Mouse (Mus musculus): ENCODE data around the gene Slc50a1. TPM values are rescaled to one million over a fixed set of nuclear protein-coding genes. Genes with fewer than 3 reads are reported as not detected.

The Slc50a1 gene
- total RNA-seq, 2 experiments from 2014 or later: 55.0 to 65.0 TPM

DNA sequence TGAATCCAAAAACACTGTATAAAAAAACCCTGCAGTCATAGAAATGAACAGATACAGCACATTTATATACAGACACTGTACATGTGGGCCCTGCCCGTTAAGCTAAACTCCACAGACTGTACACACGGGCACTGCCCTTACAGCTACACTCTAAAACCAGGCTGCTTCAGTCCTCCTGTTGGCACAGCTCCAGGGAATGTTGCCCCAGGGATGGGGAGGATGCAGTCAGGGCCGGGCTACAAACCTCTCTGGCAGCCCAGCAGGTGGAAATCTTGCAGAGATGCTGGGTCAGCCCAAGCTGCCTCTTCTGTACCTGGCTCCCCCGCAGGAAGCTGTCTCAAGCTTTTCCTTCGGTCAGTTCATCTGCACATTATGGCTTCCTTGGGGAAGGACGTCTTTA lies 1.4 kb upstream of the Slc50a1 start:
- ATAC-seq (replicated peaks; ENCODE audit: poor library complexity, severe bottlenecking): no peak

DNA sequence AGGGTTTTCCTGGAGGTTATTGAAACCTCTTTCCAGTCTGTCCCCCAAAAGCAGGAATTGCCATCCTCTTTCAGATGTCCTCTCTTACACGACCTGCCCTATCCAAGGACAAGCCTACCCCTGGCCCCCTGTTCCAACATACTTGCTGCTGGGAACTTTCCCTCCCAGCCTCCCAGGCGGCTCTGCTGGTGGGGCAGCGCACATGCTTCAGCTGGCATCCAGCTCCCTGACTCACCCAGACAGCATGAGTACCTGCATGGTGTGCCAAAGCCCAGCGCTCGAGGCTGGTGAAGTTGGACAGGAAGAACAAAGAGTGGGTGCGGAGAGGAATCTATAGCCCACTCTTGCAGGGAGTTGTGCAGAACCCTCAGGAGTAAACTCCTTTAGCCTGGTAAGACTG lies 521 bp upstream of the Slc50a1 start:
- no peak for ATAC-seq (replicated peaks; ENCODE audit: poor library complexity, severe bottlenecking)

DNA sequence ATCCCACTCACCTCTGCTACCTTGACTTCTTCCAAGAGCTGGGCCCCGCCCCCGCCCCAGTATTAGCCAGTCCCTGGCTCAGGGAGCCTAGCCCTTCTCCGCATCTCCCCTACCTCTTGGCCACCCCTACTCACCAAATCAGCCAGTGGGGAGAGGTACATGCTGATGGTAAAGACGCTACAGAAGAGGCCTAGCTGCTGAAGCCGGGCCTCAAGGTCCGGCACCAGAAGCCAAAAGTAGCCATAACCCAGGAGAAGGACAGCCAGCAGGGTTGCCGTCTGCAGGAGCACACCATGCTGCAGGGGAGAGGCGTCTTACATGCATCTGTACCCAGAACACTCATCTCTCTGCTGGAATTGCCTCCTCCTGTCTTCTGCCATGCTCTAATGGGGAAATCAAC lies 1.5 kb downstream of the Slc50a1 start:
- no peak for ATAC-seq (replicated peaks; ENCODE audit: poor library complexity, severe bottlenecking)

DNA sequence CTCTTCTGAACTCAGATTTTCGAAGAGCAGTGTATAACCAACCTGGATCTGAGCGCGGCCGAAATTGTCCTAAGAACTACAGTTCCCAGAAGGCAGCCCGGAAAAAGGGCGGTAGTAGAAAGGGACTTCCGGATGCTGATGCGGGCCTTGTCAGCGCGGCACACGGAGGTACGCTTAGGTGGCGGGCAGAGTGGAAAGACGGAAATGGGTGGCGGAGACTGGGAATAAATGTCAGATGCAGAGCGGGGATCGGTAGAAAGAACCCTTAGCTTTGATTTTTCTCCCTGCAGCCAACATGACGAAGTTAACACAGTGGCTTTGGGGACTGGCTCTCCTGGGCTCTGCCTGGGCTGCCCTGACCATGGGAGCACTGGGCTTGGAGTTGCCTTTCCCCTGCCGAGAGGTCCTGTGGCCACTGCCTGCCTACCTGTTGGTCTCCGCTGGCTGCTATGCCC lies 3.9 kb downstream of the Slc50a1 start:
- ATAC-seq (replicated peaks; ENCODE audit: poor library complexity, severe bottlenecking): peak; percentile 81

DNA sequence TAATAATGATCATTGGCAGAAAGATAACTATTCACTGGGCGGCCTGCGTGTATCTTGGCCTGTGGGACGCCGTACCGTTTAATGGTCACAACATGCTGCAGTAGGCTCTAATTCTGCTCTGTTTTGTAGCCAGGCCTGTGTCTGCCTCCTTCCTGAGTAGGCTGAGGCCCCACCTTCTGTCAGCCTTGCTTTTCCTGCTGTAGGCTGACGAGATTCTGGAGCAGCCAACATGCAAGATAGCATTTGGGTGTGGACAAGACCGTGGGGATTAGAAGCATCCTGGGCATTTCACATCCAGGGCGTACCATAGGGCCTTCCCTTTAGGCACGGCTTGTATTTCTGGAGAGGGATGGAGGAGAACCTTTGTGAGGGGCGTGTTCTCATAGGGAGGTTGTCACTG lies 8.0 kb downstream of the Slc50a1 start:
- no peak for ATAC-seq (replicated peaks; ENCODE audit: poor library complexity, severe bottlenecking)

DNA sequence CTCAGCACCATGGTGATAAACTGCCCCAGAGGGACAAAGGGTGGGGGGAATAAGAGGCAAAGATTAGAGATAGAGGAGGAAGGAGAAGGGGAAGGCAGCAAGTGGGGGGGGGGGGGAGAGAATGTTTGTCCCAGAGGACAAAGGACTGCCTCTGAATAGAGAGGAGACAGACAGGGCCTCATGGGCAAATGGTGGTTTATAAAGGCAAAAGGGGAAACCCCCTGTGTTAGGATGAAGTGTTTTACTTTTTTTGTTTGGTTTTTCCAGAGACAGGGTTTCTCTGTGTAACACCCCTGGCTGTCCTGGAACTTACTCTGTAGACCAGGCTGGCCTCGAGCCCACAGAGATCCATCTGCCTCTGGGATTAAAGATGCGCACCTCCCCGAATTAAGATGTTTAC lies 10.2 kb downstream of the Slc50a1 start:
- no peak for ATAC-seq (replicated peaks; ENCODE audit: poor library complexity, severe bottlenecking)

DNA sequence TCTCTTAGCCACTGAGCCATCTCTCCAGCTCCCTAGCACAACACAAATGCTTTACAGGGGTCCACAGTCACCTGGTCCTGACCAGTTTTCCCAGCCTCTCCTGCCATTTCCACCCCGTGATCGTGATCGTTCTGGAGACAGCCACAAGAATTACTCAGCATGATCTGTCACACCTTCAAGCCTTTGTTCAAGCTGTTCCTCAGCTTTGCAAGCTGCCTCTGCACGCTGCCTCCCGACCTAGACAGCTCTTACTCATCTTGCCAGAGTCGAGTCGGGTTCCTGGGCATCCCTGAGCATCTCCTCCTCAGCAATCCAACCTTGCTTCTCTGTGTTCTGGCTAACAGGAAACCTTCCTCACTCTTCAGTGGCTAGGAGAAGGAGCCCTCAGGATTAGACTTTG lies 11.3 kb downstream of the Slc50a1 start, which contains the start of gene Dpm3:
TSS of gene Dpm3 (plus strand) at position 283 of the 400 bp plus-strand sequence.
- ATAC-seq (replicated peaks; ENCODE audit: poor library complexity, severe bottlenecking): no peak

DNA sequence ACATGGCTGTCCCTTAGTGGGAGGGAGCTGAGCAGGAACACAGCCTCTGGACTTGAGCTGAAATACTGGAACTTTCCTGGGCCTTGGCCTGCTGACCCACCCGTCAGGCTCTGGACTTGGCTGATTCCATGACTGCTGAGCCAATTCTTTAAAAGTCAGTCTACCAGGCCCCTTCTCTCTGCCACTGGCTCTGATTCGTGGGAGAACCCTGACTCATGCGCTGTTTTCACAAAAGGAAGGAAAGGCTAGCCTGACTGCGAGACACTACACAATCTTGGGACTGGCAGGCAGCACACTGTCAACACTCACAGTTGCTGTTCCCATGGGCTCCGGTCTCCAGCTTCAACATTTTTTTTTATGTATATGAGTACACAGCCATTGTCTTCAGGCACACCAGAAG lies 14.2 kb downstream of the Slc50a1 start:
- no peak for ATAC-seq (replicated peaks; ENCODE audit: poor library complexity, severe bottlenecking)

DNA sequence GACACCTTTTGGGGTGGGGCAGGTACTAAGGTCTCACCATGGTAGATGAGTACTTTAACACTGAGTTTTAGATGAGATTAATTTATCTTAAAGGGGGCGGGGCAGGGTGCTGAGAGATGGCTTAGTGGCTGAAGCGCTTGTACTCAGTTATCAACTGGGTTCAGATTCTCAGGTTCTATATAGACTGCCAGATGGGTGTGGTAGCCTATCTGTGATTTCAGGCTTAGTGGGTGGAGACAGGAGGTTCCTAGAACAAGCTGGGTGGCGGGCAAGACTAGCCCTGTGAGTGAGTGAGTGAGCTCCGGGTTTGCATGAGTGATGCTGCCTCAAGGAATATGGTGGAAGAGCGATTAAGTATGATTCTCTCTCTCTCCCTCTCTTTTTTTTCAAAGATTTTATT lies 15.4 kb downstream of the Slc50a1 start:
- ATAC-seq (replicated peaks; ENCODE audit: poor library complexity, severe bottlenecking): no peak

DNA sequence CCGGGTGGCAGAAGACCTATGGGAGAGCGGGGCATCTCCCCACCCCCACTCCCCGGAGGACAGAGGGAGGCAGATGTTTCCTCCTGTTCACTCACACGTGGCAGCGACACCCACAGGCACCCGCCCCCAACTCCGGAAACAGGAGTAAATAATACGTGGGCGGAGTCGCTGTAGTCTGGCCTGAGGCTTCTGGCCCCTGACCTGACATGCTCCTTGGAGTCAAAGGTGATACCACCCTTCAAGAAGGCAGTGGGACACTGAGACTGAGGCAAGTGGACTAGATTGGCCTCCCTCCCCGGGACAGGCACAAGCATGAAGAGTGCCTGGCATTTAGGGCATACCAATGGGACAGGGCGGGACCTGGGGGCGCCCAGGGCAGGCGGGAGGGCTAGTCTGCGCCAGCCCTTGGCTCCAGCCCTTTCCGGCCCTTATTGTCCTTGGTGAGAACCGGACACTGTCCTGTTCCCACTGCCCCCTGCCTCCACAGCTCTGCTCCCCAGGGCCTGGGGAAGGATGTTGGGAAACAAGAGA lies 18.9 kb downstream of the Slc50a1 start:
- peak; percentile 83 for ATAC-seq (replicated peaks; ENCODE audit: poor library complexity, severe bottlenecking)

DNA sequence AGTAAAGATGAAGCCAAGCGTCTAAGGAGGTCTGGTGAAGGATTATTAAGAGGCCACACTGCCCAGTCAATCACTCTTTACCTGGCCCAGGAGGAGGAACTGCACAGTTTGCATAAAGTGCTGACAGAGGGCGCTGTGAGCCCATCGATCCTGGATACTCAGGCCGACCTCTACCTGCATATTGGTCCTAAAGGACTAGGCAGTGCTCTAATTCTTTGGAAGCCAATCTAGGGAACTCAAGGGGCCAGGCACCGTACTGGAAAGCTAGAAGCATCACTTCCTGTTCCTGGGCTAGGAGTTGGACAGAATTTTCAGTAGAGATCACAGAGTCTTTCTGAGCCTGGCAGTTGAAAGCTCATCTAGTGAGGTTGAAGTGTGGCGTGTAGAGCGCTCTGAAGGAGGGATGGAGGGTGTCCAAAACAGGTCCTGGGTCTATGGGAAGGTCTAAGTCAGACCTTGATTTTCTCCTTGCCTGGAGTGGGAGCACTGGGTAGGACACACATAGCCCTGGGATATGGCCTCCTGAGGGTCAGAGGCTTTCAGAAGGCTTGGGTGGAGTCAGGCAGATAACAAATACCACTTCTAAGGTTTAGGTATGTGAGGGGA lies 19.8 kb downstream of the Slc50a1 start:
- ATAC-seq (replicated peaks; ENCODE audit: poor library complexity, severe bottlenecking): peak; percentile 4; the same call in 1 of the 2 replicates

DNA sequence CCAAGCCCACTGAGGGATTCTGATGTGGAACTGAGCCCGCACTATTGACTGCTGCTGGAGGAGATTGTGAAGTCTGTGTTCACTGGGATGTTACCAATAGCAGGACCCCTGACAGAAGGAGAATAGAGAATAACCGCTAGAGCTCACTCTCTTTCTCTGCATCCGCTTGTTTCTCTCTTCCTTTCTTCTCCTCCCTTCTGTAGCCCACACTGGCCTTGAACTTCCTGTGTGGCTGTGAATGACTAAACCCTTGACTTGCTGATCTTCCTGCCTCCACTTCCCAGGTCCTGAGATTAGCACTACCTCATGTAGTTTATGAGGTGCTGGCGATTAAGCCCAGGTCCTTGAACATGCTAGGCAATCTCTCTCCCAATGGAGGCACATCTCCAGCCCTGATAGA lies 22.9 kb downstream of the Slc50a1 start:
- no peak for ATAC-seq (replicated peaks; ENCODE audit: poor library complexity, severe bottlenecking)

DNA sequence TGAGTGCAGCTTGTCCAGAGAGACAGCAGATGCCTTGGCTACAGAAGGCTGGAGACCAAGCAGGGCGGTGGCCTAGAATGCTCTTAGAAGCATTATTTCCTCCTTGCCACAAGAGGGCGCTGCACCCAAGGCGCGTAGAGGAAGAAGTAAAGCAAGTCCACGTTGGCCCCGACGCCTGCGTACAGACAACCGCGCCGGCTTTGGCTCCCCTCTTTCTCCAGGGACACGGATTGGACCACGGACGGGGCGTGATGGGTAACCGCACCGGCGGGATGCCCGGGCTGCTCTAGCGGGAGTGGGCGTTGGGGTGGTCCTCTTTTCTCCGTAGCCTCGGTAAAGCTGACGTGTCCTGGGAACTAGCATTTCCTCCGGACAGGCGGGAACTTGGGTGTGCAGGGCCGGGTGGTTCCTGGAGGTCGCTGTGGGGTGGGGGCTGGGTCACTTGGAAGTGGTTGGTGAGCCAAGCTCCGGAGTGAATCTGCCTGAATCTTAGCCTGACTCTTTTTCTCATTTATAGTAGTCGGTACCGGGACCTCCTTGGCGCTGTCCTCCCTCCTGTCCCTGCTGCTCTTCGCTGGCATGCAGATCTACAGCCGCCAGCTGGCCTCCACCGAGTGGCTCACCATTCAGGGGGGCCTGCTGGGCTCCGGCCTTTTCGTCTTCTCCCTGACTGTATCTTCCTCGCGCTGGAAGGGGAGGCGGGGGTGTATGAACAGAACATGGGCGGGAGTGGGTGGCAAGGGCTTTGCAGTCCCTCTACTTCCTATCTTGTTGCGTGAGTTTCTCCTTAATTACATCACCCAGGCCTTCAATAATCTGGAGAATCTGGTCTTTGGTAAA lies 23.9 kb downstream of the Slc50a1 start, which contains the start of gene Trim46:
TSS of gene Trim46 (minus strand) at position 49 of the 840 bp plus-strand sequence.
- ATAC-seq (replicated peaks; ENCODE audit: poor library complexity, severe bottlenecking): peak; percentile 65

DNA sequence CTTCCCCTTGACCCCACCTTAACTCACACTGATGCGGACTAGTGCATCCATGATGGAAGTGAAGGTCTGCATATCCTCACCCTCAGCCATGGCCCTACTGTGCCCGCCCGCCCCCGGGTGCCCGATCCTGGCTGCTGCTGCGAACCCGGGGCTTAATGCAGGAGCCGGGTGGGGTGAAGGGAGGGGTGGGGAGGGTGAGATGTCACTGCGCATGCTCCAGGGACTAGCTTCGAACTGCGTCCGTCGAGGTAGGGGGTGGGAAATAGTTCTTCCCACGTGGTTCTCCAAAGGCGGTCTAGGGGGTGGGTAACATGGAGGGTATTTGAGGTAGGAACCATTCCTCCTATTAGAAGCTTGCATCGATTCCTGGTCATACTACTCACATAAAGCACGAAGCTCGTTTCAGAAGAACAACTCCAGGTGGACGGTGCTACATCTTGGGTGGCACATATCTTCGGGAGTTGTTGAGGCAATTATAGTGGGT lies 24.6 kb downstream of the Slc50a1 start, which contains the start of gene Krtcap2:
TSS of gene Krtcap2 (plus strand) at position 279 of the 484 bp plus-strand sequence.
- ATAC-seq (replicated peaks; ENCODE audit: poor library complexity, severe bottlenecking): no peak

DNA sequence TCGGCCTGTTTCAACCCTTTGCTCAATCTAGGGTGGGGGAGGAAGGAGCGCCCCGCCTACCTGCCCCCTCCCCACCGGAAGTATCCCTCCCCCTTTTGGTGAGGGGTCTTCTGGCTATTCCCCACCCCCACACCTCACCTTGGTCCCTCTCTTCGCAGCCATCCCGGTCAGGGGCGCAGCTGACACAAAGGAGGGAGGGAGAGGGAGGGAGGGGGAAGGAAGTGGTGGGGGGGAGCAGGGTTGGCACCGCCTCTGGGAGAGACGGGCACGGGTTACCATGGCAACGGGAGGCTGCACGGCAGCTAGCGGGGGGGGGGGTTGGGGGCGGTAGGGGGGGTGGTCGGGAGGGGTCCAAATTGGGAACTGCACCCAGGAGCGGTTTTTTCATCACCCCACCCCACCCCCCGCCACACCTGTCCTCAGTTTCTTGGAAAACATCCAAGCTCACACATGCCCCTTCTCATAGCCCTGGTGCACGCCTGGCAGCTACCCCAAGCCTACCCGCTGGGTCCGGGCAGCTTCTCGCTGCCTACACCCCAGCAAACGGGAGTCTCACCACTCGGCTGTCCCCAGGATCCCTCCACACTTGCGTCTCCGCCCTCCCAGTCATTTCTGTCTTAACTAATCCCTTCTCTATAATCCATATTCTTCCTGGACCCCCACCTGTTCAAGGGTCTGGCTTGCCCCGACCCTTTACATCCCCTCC lies 25.2 kb downstream of the Slc50a1 start:
- ATAC-seq (replicated peaks; ENCODE audit: poor library complexity, severe bottlenecking): no peak

DNA sequence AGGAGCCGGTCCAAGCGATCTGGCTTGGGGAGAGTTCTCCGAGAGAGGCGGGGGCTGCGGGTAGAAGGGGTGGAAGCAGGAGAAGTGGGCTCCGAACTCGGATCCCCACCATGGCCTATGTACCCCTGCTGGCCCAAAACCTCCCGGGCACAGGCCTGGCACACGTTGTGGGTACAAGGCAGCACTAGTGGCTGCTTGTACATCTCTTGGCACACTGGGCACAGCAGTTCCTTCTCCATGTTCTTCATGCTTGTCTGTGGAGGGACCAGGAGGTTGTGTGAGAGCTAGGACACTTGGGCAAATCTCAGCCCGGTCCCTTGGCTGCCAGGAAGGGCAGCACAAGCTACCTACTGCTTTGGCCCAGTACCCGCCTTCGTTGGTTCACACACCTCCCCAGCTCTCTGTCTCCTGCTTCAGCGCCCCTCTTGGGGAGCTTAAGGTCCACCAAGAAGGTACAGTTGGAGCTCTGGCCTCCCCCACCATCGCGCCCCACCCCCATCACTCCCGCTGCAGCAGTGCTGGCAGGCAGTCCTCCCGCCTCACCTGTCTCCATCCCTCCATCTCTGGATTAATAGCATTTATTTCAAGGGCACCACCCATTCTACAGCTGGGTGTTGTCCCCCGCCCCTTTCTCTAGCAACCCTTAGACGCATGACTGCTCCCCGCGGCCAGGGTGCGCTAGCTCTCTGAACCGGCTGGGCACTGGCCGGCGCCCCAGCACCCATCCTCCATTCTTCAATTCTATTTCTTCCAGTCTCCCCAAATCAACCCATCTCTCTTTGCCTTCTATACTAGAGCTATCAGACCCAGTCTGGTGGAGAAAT lies 26.0 kb downstream of the Slc50a1 start:
- ATAC-seq (replicated peaks; ENCODE audit: poor library complexity, severe bottlenecking): 0 out of 2 replicates have a peak, but pooled peaks have one; percentile 20

DNA sequence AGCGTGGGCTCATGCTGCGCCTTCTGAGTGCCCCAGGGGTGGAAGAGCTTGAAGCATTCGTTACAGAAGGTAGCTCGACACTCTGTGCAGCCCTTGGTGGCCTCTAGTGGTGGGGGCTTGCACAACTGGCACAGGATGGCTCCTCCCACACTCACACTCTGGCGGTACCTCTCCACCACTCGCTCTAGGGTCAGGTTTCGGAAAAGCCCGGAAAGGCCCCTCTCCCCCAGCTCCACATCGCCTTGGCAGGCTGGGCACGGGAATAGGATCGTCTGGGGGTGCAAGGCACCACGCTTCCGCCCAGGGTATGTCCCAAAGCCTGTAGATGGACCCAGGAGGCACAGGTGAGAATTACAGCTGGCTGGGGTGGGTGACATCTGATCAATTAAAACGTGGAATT lies 26.8 kb downstream of the Slc50a1 start:
- peak; percentile 69 for ATAC-seq (replicated peaks; ENCODE audit: poor library complexity, severe bottlenecking)

DNA sequence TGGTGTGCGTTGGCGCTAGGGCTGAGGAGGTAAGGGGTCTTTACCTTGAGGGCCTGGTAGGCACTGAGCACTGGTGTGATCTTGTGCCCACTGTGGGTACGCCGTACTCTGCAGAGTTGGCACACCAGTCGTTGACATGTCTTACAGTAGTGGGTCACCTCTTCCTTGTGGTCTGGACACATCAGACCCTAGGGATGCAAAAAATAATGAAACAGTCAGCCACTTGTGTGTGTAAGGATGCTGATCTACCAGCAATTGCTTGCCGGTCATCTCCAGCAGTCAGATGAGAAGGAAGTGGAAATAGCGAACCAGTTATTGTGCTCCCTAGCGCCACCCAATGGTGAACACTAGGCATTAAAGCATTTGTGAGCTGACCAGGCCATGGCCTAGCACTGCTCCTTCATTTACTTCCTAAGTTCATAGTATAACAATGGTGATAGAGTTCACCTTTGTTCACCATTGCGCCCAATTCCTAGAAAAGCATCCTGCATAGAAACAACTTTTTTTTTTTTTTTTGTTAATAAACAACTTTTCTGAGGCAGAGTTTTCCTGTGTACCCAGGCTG lies 28.0 kb downstream of the Slc50a1 start:
- peak; percentile 36; the same call in 1 of the 2 replicates for ATAC-seq (replicated peaks; ENCODE audit: poor library complexity, severe bottlenecking)

DNA sequence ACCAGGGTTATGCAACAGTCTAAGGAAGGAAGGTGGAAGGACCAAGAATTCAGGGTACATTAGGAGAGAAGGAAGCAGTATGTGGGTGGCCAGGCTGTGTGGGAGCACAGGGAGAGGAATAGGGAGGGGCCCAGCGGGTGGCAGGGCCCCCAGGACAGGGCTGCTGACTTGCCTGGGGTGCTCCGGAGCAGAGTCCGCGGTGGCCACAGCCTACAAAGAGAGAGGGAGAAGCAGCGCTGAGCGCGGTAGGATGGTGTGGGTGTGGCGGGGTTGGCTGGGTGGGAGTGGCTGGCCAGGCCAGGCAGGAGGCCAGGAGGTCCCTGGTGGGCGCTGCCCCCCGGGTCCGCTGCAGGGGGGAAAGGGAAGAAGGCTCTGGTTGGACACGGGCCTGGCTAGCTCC lies 31.9 kb downstream of the Slc50a1 start:
- no peak for ATAC-seq (replicated peaks; ENCODE audit: poor library complexity, severe bottlenecking)

All from granulocyte monocyte progenitor cell, adult 5-6 weeks (primary cell).